Mouse (Mus musculus): Measurements from ENCODE around the gene Pou2f2.

Pou2f2 gene

DNA sequence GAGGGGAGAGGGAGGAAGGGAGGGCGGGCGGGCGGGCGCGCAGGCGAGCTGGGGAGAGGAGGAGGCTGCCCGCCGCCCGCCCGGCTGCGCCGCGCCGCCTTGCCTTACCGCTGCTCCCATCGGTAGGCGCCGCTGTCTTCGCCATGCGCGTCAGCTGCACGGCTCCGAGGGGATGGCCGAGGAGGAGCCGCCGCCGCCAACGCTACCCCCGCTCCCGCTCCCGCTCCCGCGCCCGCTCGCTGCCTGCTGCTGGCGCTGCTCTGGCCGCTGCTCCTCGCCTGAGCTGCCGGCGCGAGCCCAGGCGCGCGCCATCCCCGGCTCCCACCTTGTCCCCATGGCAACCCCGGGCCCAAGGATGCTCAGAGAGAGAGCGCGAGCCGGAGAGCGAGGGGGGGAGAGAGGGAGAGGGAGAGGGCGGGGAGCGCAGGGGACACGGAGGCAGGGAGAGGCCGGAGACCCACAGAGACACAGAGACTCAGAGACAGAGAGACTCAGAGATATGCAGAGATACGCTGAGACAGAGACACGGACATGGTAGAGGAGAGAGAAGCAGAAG, at the start of gene Pou2f2:
Gene Pou2f2, minus strand, starts transcription at position 121 of the 556 bp plus-strand sequence.
- peak; percentile 38 for DNase-seq (ENCODE audit: low spot score)

DNA sequence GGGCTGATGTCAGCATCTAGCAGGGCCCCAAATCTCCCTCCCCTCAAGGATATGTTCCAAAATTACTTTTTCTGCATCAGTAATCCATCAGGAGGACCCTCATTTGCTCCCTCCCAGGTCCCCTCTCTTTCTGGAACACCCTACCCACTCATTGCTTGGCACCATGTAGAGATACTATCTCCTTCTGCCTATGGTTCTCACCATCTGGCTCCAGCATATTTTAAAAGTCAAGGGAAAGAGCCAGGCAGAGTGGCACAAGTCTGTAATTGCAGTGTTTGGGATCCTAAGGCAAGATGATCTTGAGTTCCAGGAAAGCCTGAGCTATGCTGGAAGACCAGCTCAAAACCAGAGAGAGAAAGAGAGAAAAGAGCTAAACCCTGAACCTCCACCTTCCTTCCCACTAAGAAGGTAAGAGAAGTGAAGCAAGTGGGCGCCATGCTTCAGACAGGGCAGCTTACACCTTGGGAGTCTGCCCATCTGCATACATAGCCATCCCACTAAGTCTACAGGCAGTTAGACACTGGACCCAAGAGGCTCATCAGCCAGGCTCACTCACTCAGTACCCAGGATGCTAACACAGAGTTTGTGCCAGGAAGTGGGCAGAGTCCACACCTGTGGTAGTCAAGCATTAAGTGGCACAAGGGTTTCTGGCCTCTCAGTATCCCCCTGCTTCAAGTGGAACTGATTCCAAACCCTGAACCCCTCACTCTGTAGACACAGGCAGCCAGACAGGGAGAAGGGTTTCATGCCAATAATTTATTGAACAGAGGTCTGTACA, 48.2 kb upstream of the Pou2f2 start:
- DNase-seq (ENCODE audit: low spot score) = no peak

DNA sequence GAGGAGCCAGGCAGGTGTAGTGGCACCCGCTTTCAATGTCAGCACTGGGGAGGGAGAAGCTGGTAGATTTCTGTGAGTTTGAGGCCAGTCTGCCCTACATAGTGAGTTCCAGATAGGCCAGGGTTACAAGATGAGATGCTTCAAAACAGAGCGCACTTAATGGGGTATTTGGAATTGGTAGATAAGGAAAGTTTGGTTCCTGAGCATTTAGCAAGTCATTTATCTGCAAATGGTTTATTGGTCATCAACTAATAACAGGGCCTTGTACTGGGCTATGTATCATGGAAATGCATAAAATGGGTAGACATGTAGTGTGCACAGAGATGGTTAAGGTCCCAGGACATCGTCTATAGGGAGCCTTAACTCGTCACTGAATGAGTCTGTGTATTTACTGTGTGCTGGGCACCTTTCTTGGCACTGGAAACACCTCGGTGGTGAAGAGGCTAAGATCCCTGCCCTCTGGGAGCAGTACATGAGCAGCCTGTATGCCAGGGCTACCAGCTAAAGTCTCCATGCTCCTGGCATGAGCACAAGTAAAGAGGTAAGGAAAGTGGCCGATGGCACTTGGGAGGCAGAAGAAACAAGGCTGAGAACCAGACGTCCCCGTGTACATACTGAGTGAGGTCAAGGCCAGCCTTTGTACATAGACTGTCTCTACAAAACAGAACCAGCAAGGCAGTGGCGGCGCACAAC, 42.9 kb upstream of the Pou2f2 start:
- no peak for DNase-seq (ENCODE audit: low spot score)

DNA sequence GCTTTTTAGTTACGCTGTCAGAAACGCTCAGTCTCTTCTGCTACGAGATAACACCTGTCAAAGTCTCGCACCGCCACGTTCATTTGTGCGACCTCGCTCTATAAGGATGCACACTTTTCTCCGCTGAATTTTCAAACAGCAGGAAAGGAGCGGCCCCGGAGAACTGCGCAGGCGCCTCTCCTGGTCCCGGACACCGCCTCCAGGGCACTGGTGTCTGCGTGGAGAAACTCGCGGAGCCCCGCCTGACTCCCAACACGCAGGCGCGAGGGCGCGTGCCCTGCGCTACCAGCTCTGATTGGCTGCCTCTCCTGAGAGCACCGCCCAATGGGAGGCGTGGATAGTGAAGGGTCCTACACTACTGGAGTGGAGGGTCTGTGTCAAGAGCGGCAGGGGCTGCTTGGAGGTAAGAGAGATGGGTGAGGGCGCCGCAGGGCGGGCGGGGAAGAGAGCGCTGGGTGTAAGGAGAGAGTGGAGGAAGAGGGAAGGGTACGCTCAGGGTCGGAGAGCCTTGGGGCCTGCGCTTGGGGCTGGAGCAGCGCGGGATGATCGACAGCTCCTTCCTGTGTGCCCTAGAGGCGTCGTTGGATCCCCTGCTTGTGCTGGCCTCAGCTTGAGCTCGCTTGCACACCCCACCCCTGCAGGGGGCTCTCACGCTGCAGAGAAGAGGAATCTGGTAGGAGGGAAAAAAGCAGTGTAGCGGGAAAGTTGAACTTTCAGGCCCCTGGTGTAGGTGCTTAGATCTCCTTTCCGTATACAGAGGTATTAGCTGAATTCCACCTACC, 41.8 kb upstream of the Pou2f2 start, which contains the start of gene Zfp526:
Gene Zfp526, plus strand, starts transcription at position 324 of the 782 bp plus-strand sequence.
- peak; percentile 94 for DNase-seq (ENCODE audit: low spot score)

DNA sequence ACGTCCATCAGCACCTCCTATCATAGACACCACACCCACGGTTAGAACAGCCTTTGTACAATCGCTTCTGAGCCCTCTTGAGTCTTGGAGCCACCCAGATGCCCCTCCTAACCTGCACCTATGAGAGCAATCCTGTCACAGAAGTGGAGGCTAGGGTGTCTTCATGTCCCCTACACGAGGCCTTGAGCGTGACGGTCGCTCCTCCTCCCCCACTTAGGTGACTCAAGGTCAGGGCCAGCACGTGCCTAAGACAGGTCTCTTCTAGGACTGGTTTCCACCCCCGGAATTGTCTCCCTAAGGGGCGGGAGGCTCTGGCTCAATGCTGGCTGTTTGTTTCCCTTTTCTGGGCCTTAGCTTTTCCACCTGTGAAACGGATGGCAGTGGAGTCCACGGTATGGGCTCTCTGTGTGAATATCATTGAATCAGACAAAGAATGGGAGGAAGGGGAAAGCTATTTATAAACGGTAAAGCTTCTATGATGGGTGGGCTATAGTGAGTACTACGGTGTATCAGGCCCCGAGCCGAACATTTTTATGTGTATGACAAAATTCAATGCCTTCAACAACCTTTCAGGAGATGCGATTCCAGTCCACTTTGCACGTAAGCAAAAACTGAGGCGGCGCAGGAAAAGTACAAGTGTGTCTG, 41.1 kb upstream of the Pou2f2 start, which contains the start of gene Dedd2:
Gene Dedd2, minus strand, starts transcription at position 159 of the 645 bp plus-strand sequence.
- no peak for DNase-seq (ENCODE audit: low spot score)

DNA sequence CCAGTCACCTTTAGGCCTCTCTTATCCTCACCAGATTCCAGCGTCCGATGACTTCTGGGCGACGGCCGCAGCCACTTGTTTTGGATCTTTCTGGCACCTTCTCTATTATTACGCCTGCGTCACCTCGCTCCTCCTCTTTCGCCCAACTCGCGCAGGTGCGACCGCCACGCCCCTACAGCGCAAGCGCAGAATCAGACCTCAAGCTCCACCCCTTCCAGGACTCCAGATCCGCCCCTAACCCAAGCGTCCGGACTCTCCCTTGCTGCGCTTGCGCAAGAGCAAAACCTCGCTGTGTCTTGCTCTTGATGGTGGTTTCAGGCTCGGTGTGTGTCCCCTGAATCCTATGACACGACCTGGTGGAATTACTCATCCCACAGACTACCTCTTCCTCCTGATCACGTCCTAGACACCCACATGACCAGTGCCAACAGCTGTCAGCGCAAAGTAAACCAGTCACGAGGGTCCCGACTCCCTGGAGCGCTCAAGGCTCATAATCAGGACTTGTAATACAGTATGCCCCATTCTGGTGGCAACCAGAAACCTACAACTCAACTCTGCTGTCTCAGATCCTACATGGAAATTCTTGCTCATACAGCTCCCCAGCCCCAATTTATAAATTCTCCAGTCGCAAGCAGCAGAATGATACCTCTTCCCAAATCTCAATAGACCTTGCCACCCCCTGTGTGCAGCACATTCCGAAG, 40.4 kb upstream of the Pou2f2 start:
- peak; percentile 84 for DNase-seq (ENCODE audit: low spot score)

DNA sequence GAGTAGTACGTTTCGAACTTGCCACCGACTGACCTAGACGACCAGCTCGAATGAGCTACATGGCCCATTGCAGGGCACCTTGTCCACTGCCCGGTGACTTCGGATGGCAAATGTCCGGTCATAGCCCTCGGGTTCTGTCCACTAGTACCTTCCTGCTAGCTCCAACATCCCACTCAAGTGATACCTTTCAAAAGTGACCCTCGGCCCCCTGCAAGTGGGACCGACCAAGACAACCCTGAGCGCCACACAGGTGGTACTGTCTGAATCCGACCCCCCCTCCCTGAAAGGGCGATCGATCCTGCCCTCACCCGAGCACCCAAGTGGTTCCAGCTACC, 39.9 kb upstream of the Pou2f2 start:
- DNase-seq (ENCODE audit: low spot score) = no peak

DNA sequence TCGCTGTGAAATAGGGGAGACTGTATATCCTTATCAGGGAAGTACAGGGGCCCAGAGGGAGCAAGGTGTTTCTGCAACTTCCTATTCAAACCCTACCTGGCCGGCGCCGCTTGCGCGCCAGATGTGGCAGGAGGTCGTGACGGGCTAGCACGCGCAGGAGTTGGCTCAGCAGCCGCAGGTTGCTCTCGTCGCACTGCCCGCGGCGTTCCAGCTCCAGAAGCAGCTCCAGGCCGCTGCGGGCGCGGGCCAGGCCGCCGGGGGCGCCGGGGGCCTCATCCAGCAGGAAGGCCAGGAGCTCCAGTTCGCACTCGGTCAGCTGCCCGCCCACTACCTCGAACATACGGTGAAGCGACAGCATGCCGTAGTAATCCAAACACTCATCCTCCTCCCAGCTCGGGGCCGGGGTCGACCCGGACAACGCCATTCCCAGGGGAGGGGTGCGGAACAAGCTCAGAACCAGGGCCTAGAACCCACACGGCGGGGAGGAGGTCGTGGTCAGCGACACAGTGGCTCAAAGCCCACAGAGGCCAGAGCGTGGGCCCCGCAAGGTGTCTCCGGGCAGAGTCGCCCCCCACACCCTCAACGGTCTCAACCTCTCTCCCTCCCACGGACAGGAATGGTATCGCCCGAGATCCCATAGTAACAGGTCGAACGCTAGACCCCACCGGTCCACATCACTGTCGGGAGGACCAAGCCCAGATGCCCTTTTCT, 39.3 kb upstream of the Pou2f2 start:
- DNase-seq (ENCODE audit: low spot score) = peak; percentile 39

DNA sequence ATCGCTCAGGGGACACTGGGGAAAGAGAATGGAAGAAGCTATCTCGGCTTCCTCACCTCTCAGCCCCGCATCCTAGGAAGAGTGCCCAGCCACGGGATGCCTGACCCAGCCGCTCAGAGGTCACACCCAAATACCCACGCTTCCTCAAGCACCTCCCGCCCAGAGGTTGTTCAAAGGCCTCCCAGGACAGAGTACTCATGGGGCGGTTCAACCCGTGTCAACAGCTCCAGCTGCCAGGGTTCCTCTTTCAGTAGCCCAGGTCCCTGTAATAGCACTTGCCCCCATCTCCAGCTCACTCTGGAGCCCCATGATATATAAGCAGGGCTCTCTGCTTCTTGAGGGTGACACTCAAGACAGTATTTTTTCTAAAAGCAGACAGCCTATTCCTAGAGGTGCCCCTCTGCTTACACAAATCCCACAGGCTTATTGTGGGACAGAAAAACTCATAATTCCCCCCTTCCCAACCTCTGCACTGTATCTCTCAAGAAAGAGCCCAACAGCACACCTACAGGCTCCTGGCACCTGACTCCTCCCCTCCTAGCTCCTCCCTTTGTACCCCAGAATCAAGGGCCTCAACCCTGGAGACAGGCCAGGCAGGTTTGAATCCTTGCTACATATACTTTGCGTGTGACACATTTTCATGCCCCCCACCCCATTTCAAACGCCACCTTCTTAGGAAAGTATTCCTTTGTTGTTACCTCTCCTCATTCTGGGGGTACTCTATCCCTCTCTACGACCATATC, 38.3 kb upstream of the Pou2f2 start:
- DNase-seq (ENCODE audit: low spot score) = no peak

DNA sequence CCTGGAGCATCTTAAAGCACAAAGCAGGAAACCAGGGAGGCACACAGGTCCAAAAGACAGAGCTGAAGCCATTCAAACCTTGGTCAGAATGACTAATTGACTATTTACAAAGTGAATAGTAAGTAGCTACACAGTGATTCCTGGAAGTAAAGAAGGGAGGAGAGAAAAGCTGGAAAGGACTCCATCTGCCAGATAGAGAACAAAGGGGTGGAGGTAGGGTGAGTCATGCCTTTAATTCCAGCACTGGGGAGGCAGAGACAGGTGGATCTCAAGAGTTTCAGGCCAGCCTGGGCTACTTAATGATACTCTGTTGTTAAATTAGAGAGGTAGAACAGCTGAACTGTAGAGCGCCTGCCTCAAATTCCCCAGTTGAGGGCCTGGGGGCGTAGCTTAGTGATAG, 34.6 kb upstream of the Pou2f2 start:
- DNase-seq (ENCODE audit: low spot score) = no peak

DNA sequence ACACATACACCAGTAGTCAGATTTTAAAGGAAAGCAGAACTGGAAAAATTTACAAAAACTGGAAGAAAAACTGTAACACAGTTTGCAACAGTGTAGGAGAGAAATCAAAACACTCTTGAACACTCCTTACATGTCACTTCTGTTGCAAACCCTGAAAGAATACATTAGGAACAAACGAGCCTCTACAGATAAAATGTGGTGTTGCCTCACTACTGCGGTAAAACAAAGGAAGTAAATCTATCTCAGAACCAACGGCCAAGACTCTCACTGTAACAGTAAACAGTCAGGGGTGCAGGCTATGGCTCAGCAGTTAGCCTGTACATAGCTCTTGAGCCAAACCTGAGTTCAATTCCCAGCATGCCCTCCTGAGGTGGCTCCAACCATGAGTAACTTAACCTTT, 33.6 kb upstream of the Pou2f2 start:
- DNase-seq (ENCODE audit: low spot score) = no peak

DNA sequence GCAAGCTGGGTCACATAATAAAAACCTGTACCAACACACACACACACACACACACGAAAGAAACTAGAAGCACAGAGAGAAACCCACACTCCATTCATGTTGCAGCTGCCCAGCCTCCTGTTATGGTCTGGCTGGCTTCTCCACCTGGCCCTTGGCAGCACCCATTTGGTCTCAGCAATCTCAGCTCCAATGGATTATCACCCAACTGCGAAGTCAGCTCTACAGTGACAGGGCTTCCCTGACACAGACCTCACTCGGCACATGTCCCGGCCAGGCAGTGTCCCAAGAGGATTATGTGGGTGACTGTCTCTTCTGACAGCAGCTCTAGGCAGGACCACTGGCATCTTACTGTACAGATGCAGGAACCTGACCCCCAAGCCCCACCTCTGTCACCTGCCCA, 31.0 kb upstream of the Pou2f2 start:
- DNase-seq (ENCODE audit: low spot score) = no peak

DNA sequence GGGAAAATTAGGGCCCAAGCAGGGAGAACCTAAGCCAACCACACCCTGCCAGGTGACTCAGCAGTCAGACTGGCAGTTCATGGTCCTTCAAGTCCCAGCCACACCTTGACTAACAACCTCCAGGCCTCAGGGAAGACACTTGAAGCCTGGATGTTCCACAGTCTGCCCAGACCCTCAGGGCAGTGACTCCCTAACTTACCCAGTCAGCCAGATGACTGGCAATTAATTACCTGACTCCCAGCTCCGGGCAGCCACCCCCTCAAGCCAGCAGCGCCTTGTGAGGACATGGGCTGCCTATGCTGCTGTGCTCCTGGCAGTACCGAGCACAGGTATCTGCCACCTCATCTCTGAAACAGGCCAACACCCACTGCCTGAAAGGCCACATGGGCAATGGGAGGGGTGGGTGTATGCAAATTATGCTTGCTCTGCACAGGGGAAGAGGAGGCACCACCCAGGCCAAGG, 29.7 kb upstream of the Pou2f2 start:
- no peak for DNase-seq (ENCODE audit: low spot score)

DNA sequence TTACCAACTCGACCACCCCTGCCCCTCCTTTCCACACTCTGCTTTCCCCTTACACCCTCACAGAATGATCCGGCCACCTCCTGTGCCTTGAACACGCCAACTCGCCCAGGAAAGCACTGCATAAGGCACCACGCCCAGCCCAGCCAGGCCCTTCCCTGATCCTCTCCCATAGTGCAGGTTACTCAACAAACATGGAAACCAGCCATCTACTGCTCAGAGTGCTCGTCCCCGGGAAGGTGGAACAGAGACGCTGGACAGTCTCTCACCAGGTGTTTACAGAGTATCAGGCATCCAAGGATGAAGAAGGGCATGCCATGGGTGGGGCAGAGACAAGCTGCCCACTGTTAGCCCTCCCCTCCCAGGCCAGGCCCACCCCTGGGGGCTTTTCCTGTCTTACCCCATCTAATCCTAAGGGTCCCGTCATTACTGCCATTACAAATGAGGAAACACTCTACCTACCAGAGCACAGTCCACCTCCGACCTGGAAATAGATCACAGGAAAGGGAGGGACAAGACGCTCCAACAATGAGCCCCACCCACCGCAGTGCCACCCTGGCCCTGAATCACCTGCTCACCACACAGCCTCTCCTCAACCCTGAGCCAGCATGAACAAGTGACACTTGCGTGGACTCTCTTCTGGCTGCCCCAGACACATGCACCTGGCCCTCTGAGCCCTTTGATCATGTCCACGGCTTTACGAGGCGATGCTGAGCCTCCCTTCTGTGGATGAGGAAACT, 26.7 kb upstream of the Pou2f2 start:
- DNase-seq (ENCODE audit: low spot score) = no peak

DNA sequence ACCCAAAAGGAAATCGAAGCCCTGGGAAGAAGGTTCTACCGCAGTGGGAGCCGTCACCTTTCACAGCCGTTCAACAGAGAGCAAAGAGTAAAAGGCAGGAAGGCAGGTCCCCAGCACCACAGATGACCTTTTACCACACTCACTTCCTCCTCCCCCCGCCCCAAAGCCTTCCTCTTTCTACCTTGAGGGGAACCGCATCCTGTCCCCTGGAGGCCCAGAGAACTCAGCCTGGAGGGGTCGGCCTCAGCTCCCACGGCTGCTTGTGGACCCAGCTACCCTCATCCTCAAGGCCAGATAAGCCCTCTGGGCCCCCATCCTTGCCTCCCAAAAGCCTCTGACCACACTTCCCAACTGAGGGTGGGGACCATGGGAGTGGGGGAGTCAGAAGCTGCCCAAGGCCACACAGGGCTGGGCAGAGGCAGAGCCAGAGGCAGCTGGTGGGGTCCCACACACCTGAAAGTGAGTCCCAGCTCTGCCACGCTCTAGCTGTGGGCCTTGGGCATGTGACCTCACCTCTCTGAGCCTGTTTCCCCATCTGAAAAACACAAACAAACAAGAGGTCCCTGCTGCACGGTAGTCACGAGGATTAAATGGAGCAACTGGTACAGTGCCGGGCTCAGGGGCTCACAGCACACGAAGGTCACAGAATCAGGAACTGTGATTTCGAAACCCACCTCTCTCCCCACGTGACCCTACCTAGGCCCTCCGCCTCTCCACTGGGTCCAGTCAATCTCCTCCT, 26.0 kb upstream of the Pou2f2 start:
- no peak for DNase-seq (ENCODE audit: low spot score)

DNA sequence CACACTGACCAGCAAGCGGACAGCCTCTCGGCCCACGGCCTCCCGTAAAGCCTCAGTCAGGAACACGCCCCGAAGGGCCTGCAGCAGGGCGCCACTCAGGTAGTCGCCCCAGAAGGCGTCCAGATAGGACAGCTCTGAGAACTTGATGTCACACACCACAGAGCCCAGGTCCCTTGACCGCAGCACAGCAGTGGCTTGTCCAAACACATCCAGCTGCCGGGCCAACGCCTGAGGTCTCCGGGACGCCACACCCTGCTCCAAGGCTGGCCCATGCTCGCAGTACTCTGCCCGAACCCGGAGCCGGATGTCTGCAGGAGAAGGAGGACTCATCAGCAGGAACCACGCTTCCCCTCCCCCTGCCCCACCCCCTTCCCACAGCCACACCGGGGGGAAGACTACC, 24.1 kb upstream of the Pou2f2 start:
- DNase-seq (ENCODE audit: low spot score) = no peak

DNA sequence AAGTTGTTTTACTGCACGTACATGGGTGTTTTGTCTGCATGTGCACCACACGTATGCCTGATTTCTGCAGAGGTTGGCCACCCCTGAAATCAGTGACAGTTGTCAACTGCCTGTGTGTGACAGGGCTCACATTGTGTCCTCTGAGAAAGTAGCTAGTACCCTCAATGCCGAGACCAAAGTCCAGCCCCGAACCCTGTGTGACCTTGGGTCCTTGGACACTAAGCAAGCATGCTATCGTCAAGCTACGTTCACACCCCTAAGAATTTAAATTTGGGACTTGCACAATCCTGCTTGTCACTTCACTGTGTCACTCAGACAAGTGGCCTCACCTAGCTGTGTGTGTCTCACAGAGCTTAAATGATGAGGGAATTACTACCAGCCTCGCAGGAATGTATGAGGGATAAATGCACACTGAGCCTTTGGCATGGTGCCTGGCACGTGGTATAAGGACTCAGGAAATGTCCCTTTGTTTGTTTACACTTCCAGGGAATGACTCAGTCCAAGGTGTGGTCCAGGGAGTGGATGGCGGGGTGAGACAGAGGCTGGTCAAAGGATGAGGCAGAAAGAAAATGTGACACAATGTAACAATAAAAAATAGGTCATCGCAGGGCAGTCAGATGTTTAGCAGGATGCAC, 18.0 kb upstream of the Pou2f2 start:
- DNase-seq (ENCODE audit: low spot score) = no peak

DNA sequence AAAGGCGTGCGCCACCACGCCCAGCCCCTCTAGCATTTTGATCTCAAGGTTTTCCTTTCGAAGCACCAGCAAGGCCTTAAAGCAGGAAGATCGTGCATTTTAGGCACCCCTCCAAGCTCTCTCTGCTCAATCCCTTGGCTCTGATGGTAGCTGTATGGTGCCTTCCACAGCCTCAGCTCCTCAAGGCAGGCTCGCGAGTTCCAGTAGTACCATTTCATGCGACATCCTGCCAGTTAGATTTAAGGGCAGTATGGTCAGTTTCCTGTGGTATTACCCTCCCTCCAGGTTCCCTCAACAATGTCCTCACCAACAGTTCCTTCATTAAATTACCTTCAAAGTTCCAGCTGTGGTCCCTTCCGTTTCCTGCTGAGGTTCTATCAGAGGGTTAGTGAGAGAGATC, 16.6 kb upstream of the Pou2f2 start:
- no peak for DNase-seq (ENCODE audit: low spot score)
